Mouse (Mus musculus) hindbrain, embryonic 10.5 days (tissue): ENCODE measurements around the gene Fam107b. TPM values are rescaled to one million over a fixed set of nuclear protein-coding genes. Genes with fewer than 3 reads are reported as not detected.
"Not testable (repeated sequence)": the region's sequence is repeated elsewhere in the genome, so short reads cannot be mapped to it uniquely, and the experiment has no call there.

Experiments used
- DNase-seq: peaks from one replicate; pipeline ENCODE4 v3.0.0-alpha.2; 2017; ENCODE audit warnings: low spot score
- H3K27ac ChIP-seq: fragments of 300-500 bp; sonication (generic); 2 replicates; pipeline ENCODE4 v1.5.1; 2016; ENCODE audit warnings: mild to moderate bottlenecking, moderate library complexity
- H3K27me3 ChIP-seq: fragments of 300-500 bp; sonication (generic); 2 replicates; pipeline ENCODE4 v1.6.1; 2016; ENCODE audit warnings: mild to moderate bottlenecking; ENCODE audit not compliant: poor library complexity, insufficient read depth, severe bottlenecking
- H3K36me3 ChIP-seq: fragments of 300-500 bp; sonication (generic); 2 replicates; pipeline ENCODE4 v1.6.1; 2016; ENCODE audit warnings: mild to moderate bottlenecking, moderate library complexity
- H3K4me1 ChIP-seq: fragments of 300-500 bp; sonication (generic); replicated peaks from 2 replicates; pipeline ENCODE4 v1.6.1; 2016; ENCODE audit warnings: mild to moderate bottlenecking
- H3K4me3 ChIP-seq: fragments of 300-500 bp; sonication (generic); 2 replicates; pipeline ENCODE4 v1.5.1; 2016; ENCODE audit warnings: mild to moderate bottlenecking, moderate library complexity
- H3K9me3 ChIP-seq: fragments of 300-500 bp; sonication (generic); 2 replicates; pipeline ENCODE4 v1.6.1; 2016; ENCODE audit warnings: mild to moderate bottlenecking, moderate library complexity
- WGBS: fragments of 180-500 bp; shearing (Covaris S2); methylation state at CpG from one replicate; pipeline ENCODE4 v1.1.7; 2016; 5-methylcytosine and 5-hydroxymethylcytosine counted together
- polyA plus RNA-seq: library from polyadenylated mRNA; unstranded; fragments of >200 nt; fragmentation: Nextera tagmentation; extraction: Ambion mirVana; gene quantifications from 2 replicates; pipeline ENCODE4 v1.2.1, GENCODE M21; 2016

Fam107b gene
- polyA plus RNA-seq, 1 experiment from 2014 or later = 46.8 TPM

DNA sequence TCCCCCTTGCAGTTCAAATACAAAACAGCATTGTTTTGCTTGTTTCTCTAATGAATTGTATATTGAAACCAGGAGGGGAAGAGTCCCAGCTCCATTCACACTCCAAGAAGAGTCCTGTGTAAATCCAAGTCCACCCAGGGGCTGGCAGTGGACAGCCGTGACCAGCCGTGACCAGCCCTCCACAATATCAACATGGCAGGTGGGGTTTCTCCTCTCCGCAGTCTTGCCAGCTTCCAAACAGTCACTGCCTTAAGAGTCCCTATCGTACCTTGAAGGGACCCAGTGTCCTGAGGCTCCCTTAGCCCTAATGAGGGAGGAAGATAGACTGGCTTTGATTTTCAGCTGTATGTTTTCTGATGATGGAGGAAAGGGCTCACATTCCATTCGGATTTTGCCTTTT, 113.1 kb downstream of the Fam107b start:
- no peak for DNase-seq
- H3K36me3 ChIP-seq = no peaks in the 10 kb centered on the region
- H3K27ac ChIP-seq = peak overlapping the region; percentile 74
- H3K27me3 ChIP-seq = no peaks in the 10 kb centered on the region
- H3K4me3 ChIP-seq = no peak overlapping the region
- H3K4me1 ChIP-seq = peaks cover 18% of the 10 kb centered on the region
- no peaks in the 10 kb centered on the region for H3K9me3 ChIP-seq
- 71% methylated on average over 5 of the region's 5 CpGs for WGBS

DNA sequence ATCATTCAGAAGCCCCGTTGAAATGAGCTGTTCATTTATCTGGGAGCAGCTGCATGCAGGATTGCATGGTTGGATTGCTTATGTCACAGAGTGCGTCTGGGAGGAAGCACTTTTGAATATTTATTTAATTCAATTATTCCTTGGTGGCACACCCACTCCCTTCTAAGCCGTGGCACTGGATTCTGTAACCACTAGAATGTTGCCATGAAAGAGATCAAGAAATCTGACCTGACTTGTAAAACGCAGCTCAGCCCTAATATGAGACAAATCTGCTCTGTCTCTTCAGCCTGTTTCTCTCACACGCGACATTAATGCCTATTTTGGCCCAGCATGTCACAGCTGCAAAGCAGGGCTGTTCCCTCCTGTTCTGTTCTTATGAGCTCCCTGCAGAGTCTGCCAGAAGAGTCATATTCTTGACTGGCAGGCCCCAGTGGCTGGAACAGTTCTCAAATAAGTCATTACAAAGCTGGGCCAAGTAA, 113.5 kb downstream of the Fam107b start:
- Histone ChIP-seq H3K36me3 (no peaks in the 10 kb centered on the region), H3K27me3 (no peaks in the 10 kb centered on the region), H3K4me1 (peaks cover 18% of the 10 kb centered on the region), H3K27ac (peak overlapping the region; percentile 74), H3K4me3 (no peak overlapping the region), H3K9me3 (no peaks in the 10 kb centered on the region)
- 45% methylated on average over 6 of the region's 6 CpGs for WGBS
- no peak for DNase-seq

DNA sequence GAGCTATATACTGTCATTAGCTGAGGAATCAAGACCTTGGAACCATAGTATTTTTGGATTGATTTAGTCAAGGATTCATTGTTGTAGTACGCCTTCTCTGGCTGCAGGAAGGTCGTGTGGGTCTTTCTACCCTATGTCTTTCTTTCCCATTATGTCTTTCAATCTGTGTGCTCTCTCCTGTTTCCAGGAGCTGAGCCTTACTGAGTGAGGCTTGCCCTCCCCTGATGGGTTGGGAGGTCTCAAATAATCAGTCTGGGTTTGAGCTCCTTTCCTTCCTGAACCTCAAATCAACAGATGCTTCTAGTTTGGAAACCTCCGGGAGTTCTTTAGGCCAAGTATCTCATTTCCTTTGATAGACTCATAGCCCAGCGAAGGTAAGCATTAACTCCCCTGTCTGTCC, 119.9 kb downstream of the Fam107b start:
- 74% methylated on average over 4 of the region's 4 CpGs for WGBS
- DNase-seq = no peak

DNA sequence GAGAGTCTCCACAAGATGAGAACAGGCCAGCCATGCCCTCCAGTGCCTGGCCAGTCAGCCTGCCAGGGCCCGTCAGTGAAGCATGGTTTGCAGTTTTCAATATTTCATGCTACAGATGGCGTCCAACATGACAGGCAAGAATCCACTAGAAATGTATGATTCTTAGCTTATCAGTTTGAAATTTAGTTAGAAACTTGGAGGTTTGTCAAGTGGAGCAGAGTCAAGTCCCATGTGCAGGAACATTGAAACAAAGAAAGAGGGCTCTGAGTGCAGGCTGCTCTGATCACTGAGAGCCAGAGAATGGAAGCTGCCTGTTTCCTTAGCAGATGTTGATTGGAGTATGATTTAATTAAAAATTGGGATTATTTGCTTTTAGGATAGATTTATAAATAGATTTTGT, 122.5 kb downstream of the Fam107b start:
- DNase-seq = no peak
- 89% methylated on average over 2 of the region's 2 CpGs for WGBS
- Histone ChIP-seq H3K4me1 (no peaks in the 10 kb centered on the region), H3K27ac (no peak overlapping the region), H3K27me3 (no peaks in the 10 kb centered on the region), H3K4me3 (no peak overlapping the region), H3K9me3 (no peaks in the 10 kb centered on the region), H3K36me3 (no peaks in the 10 kb centered on the region)

More for the DNA sequence above, 119.9 kb downstream of the Fam107b start:
- no peaks in the 10 kb centered on the region for H3K9me3 ChIP-seq
- no peak overlapping the region for H3K27ac ChIP-seq
- no peak overlapping the region for H3K4me3 ChIP-seq
- H3K36me3 ChIP-seq = no peaks in the 10 kb centered on the region
- no peaks in the 10 kb centered on the region for H3K4me1 ChIP-seq
- no peaks in the 10 kb centered on the region for H3K27me3 ChIP-seq

- 89% methylated on average over 5 of the region's 5 CpGs for WGBS
- Histone ChIP-seq H3K27me3 (no peaks in the 10 kb centered on the region), H3K36me3 (no peaks in the 10 kb centered on the region), H3K4me1 (no peaks in the 10 kb centered on the region), H3K9me3 (no peaks in the 10 kb centered on the region), H3K4me3 (no peak overlapping the region), H3K27ac (no peak overlapping the region)
- no peak for DNase-seq
Observed at GRCm38 (mm10) chr2:3695900-3696299, 125.6 kb downstream of the Fam107b start.

DNA sequence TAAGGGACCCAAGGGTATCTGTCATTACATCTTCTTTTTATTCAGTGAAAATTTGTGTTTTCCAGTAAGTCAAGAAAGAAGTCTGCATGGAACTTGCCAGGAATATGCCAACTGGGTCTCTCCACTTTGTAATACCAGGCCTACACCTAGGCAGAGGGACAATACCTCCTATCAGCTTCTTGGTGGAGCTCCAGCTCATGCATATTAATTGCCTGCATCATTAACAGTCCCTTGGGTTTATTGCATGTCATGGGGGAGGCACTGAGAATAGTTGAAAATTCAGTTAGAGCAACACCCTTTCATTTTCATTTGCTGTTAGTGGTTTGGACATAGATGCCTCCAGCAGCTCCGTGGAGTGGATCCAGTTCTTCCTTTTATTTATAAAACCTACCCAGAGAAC, 130.1 kb downstream of the Fam107b start:
- no peak overlapping the region for H3K4me3 ChIP-seq
- H3K27me3 ChIP-seq = no peaks in the 10 kb centered on the region
- H3K36me3 ChIP-seq = no peaks in the 10 kb centered on the region
- no peak overlapping the region for H3K27ac ChIP-seq
- H3K4me1 ChIP-seq = no peaks in the 10 kb centered on the region
- no peak for DNase-seq
- no peaks in the 10 kb centered on the region for H3K9me3 ChIP-seq
- 89% methylated on average over 1 of the region's 1 CpGs for WGBS

DNA sequence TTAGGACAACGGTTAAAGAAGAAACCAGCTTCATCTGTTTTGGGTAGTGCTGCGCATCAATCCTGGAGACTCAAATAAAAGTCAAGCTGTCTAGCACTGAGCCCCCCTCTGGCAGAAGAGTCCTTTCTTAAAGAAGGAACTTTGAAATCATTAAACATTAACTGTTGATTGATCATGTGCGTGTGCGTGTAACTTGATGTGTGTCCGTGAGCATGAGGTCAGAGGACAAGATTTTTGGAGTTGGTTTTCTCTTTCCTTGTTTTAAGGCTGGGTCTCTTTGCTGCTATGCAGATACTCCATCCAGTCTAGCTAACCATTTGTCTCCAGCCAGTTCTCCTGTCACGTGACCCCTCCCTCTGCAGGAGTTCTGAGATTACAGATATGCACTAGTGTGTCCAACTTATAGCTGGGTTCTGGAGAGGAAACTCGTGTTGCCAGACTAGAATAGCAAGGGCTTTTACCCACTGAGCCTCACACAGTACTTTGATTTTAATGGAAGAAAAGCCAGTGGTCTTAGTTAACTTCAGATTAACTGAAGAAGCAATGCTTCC, 132.4 kb downstream of the Fam107b start:
- no peaks in the 10 kb centered on the region for H3K27me3 ChIP-seq
- no peak overlapping the region for H3K4me3 ChIP-seq
- no peak for DNase-seq
- no peaks in the 10 kb centered on the region for H3K4me1 ChIP-seq
- H3K9me3 ChIP-seq = no peaks in the 10 kb centered on the region
- no peak overlapping the region for H3K27ac ChIP-seq
- H3K36me3 ChIP-seq = no peaks in the 10 kb centered on the region
- 87% methylated on average over 7 of the region's 7 CpGs for WGBS

GRCm38 (mm10) chr2:3703806-3704205, 133.5 kb downstream of the Fam107b start:
- Histone ChIP-seq H3K4me3 (no peak overlapping the region), H3K4me1 (no peaks in the 10 kb centered on the region), H3K27ac (no peak overlapping the region), H3K36me3 (no peaks in the 10 kb centered on the region), H3K27me3 (no peaks in the 10 kb centered on the region), H3K9me3 (no peaks in the 10 kb centered on the region)
- no peak for DNase-seq
- 85% methylated on average over 2 of the region's 2 CpGs for WGBS

DNA sequence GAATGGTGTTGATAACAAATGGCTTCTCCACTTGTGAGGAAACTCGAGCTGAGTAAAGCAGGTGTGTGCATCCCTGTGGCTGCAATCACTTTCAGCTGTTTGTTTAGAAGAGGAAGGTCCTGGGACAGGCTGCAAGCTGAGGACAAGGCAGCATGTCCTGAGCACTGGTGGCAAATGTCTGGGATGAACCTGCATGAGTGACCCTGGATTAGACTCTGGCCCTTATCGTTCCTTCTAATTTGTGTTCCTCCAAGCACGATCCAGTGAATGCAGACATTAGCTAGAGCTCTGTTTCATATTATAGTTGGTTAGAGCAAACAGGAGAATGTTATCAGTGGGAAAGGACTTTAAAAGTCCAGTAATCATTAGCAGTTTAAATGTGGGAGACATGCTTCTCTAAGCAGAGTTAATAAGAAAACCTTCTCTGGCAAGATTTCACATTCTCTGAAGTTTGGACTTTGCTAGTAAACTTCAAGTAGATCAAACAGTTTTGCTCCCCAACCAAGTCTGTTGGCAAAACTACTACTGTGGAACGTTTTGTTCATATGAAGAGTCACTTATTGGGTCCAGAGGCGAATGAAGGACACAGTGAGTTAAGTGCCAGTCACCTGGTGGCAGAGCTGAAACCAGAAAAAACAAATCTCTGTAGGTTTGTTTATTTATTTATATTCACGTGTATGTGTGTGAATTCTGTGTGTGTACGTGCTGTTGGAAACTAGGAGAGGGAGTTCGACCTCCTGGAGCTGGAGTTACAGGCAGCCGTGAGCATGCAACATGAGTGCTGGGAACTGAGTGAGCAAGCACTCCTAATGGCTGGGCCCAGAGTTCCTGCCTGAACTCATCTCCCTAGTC, 134.2 kb downstream of the Fam107b start:
- H3K36me3 ChIP-seq = no peaks in the 10 kb centered on the region
- H3K27me3 ChIP-seq = no peaks in the 10 kb centered on the region
- DNase-seq = no peak
- no peak overlapping the region for H3K4me3 ChIP-seq
- H3K4me1 ChIP-seq = no peaks in the 10 kb centered on the region
- no peaks in the 10 kb centered on the region for H3K9me3 ChIP-seq
- 77% methylated on average over 9 of the region's 9 CpGs for WGBS
- no peak overlapping the region for H3K27ac ChIP-seq

GRCm38 (mm10) chr2:3705283-3705682, 135.0 kb downstream of the Fam107b start:
- not testable (repeated sequence) for H3K4me3 ChIP-seq, H3K36me3 ChIP-seq, H3K27ac ChIP-seq, H3K27me3 ChIP-seq, H3K4me1 ChIP-seq, DNase-seq, H3K9me3 ChIP-seq
- 79% methylated on average over 3 of the region's 3 CpGs for WGBS

- no peak for DNase-seq
- WGBS = 84% methylated on average over 1 of the region's 1 CpGs
- Histone ChIP-seq H3K9me3 (no peaks in the 10 kb centered on the region), H3K4me3 (no peak overlapping the region), H3K4me1 (no peaks in the 10 kb centered on the region), H3K36me3 (no peaks in the 10 kb centered on the region), H3K27ac (no peak overlapping the region), H3K27me3 (no peaks in the 10 kb centered on the region)
Observed at GRCm38 (mm10) chr2:3707236-3707635, 136.9 kb downstream of the Fam107b start.

DNA sequence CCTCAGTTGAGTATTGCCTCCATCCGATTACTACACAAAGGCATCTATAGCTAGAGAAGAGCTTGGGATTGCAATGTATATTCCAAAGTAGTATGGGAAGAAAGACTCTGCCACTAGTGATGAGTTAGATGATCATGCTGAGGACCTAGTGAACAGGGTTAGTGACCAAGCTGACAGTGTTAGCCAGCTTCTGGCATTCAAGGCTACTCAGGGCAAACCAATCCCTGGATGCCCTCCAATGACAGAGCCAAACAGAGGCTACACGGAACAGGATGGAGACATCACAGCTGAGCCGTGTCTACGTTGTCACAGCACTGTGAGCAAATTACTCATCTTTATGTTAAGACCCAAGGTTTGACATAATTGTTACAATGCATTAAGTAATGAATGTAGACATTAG, 138.3 kb downstream of the Fam107b start:
- H3K4me3 ChIP-seq = no peak overlapping the region
- H3K36me3 ChIP-seq = no peaks in the 10 kb centered on the region
- H3K27ac ChIP-seq = no peak overlapping the region
- 91% methylated on average over 4 of the region's 4 CpGs for WGBS
- no peaks in the 10 kb centered on the region for H3K9me3 ChIP-seq
- DNase-seq = no peak
- peaks cover 6% of the 10 kb centered on the region for H3K4me1 ChIP-seq
- no peaks in the 10 kb centered on the region for H3K27me3 ChIP-seq

- Histone ChIP-seq H3K4me3 (no peak overlapping the region), H3K36me3 (no peaks in the 10 kb centered on the region), H3K4me1 (peaks cover 18% of the 10 kb centered on the region), H3K9me3 (no peaks in the 10 kb centered on the region), H3K27ac (no peak overlapping the region), H3K27me3 (no peaks in the 10 kb centered on the region)
- WGBS = 86% methylated on average over 2 of the region's 2 CpGs
- DNase-seq = no peak
Observed at GRCm38 (mm10) chr2:3709882-3710281, 139.6 kb downstream of the Fam107b start.
